Mouse (Mus musculus): ENCODE measurements around the gene Zfp512b.

Gene Zfp512b

GRCm38 (mm10) chr2:181572921-181573920 is 19.4 kb downstream of the Zfp512b start:
- no peak for DNase-seq (ENCODE audit: inconsistent ontology term)

DNA sequence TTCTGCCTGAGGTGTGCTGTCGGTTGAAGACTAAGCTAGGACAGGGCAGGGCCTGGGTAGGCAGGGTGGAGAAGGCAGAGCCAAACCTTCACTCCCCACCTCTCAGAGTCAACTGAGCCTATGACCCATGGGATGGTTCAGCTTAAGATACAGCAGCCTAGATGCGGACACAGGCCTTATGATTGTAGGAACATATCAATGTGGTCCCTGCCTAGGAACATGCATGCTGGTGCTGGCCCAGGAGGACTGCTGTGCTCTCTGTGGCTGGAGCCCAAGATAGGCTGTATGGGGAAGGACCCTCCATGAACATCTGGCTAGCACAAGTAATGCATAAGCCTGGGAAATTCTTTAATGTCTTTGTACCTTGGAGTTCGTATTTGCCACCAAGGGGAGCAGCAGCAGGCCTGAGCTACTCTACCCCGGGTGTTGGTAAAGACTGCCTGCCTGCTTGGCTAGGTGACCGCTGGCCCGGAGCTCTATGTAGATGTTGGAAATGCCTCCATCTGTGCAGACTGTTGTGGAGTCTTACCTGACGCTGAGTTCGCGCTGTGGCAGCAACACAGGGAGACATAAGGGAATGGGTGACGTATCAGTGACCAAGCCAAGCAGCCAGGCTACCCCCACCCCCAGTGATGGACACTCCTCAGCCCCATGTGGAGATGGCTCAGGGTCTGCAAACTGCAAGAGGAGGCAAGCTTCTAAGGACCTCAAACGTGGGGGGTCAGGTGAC is 20.5 kb downstream of the Zfp512b start:
- DNase-seq (ENCODE audit: inconsistent ontology term), result no peak

DNA sequence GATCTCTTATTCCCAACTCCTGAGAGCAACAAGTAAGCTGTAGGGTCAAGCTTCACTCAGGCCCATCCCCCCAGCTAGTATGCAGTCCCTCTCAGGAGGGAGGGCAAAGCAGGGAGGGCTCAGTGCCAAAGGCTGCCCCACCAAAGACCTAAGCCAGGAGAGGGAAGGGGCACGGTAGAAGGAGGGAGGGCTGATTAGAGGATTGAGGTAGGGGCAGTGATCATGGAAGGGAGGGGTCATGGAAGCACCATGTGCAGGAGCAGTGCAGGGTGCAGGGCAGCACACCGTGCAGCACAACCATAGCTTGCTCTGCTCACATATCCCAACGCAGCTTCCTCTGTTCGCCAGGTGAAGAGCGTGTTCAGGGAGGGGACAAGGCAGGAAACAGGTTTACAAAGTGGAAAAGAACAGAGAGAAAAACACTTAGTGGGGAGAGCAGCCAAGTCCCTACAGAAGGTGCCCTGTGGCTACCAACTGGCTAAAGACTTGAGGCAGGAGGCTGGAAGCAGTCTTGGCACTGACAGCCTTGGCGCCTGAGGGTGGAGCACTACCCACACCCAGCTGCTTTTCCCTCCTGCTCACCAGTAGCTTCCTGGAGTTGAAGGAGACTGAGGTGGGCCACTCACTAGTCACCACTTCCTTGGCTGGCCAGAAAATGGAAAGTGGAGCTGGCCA is 21.5 kb downstream of the Zfp512b start:
- DNase-seq (ENCODE audit: inconsistent ontology term), result no peak

GRCm38 (mm10) chr2:181570375-181570774 is 22.2 kb downstream of the Zfp512b start:
- no peak for DNase-seq (ENCODE audit: inconsistent ontology term)

DNA sequence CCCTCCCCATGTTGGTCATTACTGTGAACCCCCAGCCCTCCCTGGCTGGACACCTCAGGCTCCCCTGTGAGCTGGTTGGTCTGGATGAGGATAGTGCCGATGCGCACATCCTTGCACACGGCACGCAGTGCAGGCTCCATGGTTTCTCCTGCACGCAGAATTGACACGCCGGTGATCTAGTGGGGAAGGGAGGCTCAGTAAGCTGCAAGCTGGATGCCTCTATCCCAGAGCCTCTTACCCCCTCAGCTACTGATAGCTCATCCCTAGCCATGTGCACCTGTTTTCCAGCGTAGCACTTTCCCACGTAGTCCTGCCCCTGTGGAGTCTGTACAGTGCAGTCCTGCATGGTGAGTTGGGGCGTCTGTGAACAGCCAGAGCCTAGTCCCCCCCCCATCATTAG is 22.7 kb downstream of the Zfp512b start:
- DNase-seq (ENCODE audit: inconsistent ontology term), result no peak

DNA sequence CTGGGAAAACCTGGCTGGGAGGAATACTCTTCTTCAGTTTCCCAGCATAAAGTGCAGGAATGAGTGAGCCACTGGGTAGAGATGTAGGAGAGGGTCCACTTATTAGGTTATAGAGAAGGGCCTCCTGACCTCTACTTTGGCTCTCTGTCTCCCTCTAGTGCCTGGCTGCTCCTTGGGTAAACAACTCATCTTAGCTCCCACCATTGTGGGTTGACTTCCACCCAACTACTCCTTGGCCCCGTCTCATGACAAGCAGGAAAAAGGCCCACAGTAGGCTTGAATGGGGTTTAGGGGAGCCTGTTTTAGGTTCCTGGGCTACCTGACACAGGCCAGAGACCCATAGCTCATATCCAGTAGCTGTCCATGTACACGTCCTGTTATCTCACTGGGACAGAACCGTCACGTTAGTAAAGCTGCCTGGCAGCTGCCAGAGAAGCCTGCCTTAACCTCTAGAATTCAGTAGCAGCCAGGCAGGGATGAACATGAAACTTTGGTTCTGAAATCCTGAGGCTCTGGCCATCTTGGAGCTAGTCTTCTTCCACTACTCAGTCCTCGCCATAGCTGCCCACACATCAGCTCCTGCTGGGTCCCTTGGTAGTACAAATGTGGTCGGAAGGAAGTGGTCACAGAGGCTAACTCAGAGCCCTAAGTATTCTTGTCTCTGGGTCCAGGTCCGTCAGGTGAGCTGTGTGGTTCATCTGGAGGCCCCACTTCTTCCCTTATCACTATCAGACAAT is 24.2 kb downstream of the Zfp512b start:
- no peak for DNase-seq (ENCODE audit: inconsistent ontology term)

- DNase-seq (ENCODE audit: inconsistent ontology term), result no peak
Observed at GRCm38 (mm10) chr2:181567338-181567737, 25.3 kb downstream of the Zfp512b start.

GRCm38 (mm10) chr2:181553772-181554171 is 38.8 kb downstream of the Zfp512b start:
- no peak for DNase-seq (ENCODE audit: inconsistent ontology term)

DNA sequence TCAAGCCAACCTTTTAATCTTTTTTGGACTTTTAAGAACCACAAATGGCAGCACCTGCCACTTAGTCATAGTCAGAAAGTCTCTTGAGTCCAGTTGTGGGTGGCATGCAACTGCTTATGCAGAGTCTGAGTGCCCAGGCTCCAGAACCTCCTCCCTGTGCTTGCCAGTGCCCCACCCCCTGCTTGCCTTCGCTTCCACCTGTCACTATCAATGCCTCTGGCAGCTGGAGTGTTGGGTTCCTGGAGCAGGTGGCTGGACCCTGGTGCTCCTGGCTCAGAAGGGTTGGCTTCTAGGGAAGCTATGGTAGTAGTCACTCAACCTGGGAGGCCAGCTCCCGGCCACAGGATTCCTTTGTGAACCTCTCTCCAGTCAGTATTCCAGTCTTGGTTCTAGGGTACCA is 42.4 kb downstream of the Zfp512b start:
- DNase-seq (ENCODE audit: inconsistent ontology term), result no peak

DNA sequence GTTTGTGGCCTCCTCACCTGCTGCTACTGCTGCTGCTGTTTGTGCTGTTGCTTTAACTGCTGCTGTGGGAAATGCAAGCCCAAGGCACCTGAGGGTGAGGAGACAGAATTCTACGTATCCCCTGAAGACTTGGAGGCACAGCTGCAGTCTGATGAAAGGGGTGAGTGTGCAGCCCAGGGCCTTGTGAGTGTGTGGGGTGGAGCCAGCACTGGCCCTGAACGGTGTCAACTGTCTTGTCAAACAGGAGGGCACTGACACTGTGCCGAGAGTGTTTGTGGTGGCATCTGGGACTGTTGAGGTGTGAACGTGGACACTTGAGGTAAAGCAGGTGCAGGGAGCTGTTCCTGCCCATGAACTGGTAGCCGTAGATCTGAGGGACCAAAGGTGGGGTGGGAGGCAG is 43.9 kb downstream of the Zfp512b start:
- DNase-seq (ENCODE audit: inconsistent ontology term), result no peak

DNA sequence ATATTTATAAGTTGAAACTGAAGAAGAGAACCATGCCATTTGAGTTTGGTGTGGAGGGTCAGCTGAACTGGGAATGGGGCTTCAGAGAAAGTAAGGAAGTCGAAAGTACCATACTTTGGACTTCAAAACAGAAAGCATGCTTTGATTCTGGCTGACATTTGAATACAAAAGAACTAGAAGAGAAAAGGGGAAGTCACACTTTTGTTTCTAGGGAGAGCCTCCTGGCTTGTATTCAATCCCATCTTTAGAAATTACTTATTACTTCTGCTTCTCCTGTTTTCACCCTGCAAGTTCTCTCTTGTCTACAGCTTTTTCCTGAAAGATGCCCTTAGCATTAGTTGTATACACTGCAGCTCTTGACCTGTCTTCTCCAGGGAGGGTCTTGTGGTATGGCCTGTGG is 44.4 kb downstream of the Zfp512b start:
- no peak for DNase-seq (ENCODE audit: inconsistent ontology term)

- DNase-seq (ENCODE audit: inconsistent ontology term), result no peak
Observed at GRCm38 (mm10) chr2:181546142-181546541, 46.5 kb downstream of the Zfp512b start.

DNA sequence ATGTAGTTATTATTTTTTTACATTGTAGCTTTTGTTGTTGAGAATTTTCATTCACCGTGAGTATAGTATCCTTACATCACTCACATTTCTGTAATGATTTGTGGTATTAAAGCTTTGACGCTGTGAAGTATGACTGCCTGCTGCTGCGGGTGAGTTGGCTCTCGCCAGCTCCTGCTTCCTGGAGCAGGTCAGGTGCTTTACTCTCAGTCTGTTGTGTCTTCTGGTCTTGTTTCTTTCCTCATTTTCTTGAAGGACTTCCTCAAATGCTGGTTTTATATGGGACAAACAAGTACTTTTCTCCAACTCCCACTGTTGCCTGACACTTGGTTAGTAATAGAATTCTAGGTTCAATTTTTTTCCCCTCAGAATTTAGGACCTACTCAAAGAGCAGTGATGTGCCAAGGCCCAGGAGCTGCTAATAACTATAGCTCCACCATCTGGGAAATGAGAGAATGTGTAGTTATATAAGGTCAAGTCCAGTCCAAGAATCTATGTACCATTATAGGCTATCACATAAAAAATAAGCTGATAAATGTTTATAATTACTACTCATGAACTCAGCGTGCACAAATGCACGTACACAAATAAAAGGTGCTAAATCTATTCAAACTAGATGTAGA is 50.7 kb downstream of the Zfp512b start:
- DNase-seq (ENCODE audit: inconsistent ontology term), result no peak

GRCm38 (mm10) chr2:181537444-181538047 is 55.1 kb downstream of the Zfp512b start:
- no peak for DNase-seq (ENCODE audit: inconsistent ontology term)

- DNase-seq (ENCODE audit: inconsistent ontology term), result no peak
Observed at GRCm38 (mm10) chr2:181536410-181536809, 56.2 kb downstream of the Zfp512b start.

DNA sequence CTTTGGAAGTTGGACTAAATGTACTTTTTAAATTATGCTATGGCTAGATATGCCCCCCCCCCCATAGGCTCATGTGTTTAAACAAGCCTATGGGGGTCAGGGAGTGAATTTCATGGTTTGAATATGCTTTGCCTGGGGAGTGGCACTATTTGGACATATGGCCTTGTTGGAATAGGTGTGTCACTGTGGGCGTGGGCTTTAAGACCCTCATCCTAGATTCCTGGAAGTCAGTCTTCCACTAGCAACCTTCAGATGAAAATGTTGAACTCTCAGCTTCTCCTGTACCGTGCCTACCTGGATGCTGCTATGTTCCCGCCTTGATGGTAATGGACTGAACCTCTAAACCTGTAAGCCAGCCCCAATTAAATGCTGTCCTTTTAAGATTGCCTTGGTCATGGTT is 60.0 kb downstream of the Zfp512b start:
- no peak for DNase-seq (ENCODE audit: inconsistent ontology term)
